Mouse (Mus musculus): ENCODE measurements around the gene Sema4c. TPM values are rescaled to one million over a fixed set of nuclear protein-coding genes. Genes with fewer than 3 reads are reported as not detected.

Sema4c gene
- total and polyA plus RNA-seq, 3 experiments = 0.87 TPM; not detected in 2

DNA sequence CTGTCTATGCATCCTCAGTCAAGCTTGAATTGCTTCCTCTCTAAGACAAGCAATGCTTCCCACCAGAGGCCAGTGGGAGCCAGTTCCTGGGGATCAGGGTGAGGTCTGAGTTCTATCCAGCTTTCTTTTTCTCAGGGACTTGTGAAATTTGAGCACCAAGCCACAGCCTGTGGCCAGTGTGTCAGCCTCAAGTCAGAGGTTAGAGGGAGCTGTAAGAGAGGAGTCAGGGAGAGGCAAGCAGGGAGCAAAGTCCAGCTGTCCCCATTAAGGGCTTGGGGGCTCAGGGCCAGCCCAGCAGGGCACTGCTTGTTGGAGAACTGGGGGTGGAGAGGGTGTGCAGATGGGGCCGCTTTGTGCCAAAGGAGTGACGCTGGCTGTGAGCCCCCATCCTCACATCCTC is 5.0 kb upstream of the Sema4c start:
- Histone ChIP-seq H3K4me3 (ENCODE audit: low read depth, low read length) (no peak overlapping the region), H3K27me3 (ENCODE audit: insufficient read depth, low read length) (peaks cover 56% of the 10 kb centered on the region), H3K4me1 (ENCODE audit: insufficient read depth, low read depth, low read length) (no peaks in the 10 kb centered on the region), H3K36me3 (replicated peaks) (no peaks in the 10 kb centered on the region), H3K9me3 (replicated peaks) (no peaks in the 10 kb centered on the region)
- ATAC-seq (ENCODE audit: extremely low read depth, insufficient number of reproducible peaks, low FRiP score, poor library complexity, severe bottlenecking) = no peak
- no peak for DNase-seq (ENCODE audit: low spot score)
- no peak for TF ChIP-seq TAL1 (conservative IDR thresholded peaks at IDR 0.05; ENCODE audit: low read depth, low read length)
- TF ChIP-seq CTCF (IDR thresholded peaks at IDR 0.05; ENCODE audit: low read depth, low read length) = no peak
- TF ChIP-seq GATA1 (IDR thresholded peaks at IDR 0.05; ENCODE audit: borderline replicate concordance, low read length) = no peak
- no peak for TF ChIP-seq POLR2AphosphoS5 (IDR thresholded peaks at IDR 0.05; ENCODE audit: insufficient replicate concordance, low read depth, low read length)
- no peak for TF ChIP-seq GATA2 (IDR thresholded peaks at IDR 0.05; ENCODE audit: borderline replicate concordance, low read depth, low read length)

DNA sequence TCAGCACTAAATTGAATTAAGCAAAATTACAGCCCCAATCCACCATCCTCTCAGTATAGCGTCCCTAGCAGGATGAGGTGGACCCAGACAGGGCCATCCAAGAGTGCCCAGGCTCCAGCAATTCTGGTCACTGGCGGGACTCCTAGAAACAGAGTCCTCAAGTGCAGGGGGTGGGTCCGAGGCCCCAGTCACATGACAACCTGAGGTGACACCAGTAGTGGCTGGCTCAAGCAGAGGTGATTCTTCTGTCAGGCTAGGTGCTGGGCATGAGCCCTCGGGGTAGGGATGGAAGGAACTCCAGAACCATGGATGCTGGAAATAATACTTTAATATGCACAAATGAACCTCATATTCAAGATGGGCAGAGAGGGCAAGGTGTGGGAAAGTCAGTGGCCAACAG is 4.2 kb upstream of the Sema4c start:
- no peaks in the 10 kb centered on the region for H3K9me3 ChIP-seq (replicated peaks)
- peaks cover 61% of the 10 kb centered on the region for H3K27me3 ChIP-seq (ENCODE audit: insufficient read depth, low read length)
- peaks cover 8% of the 10 kb centered on the region; the same call in 1 of the 2 replicates for H3K4me1 ChIP-seq (ENCODE audit: insufficient read depth, low read depth, low read length)
- ATAC-seq (ENCODE audit: extremely low read depth, insufficient number of reproducible peaks, low FRiP score, poor library complexity, severe bottlenecking) = no peak
- DNase-seq (ENCODE audit: low spot score) = no peak
- H3K4me3 ChIP-seq (ENCODE audit: low read depth, low read length) = no peak overlapping the region
- H3K36me3 ChIP-seq (replicated peaks) = no peaks in the 10 kb centered on the region
- TF ChIP-seq POLR2AphosphoS5 (IDR thresholded peaks at IDR 0.05; ENCODE audit: insufficient replicate concordance, low read depth, low read length) (no peak), GATA1 (IDR thresholded peaks at IDR 0.05; ENCODE audit: borderline replicate concordance, low read length) (no peak), CTCF (IDR thresholded peaks at IDR 0.05; ENCODE audit: low read depth, low read length) (no peak), TAL1 (conservative IDR thresholded peaks at IDR 0.05; ENCODE audit: low read depth, low read length) (no peak), GATA2 (IDR thresholded peaks at IDR 0.05; ENCODE audit: borderline replicate concordance, low read depth, low read length) (no peak)

DNA sequence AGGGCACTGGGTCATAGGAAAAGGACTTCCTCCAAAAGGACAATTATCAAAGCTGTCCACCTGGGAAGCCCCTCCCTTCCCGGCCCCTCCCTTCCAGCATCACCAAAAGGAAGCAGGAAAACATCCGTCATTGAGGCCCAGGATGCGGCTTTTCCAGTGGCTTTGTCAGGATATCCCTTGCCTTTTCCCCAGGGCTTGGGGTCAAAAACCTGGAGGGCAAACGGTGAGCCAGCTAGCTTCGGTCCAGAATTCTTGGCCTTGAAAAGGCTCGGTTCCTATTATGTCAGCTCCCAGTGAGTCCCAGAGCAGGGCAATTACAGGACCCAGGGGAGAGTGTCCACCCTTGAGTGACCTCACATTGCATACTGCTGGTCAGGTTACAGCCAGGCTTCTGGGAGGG is 2.8 kb upstream of the Sema4c start:
- Histone ChIP-seq H3K4me3 (ENCODE audit: low read depth, low read length) (no peak overlapping the region), H3K27me3 (ENCODE audit: insufficient read depth, low read length) (peaks cover 74% of the 10 kb centered on the region), H3K36me3 (replicated peaks) (no peaks in the 10 kb centered on the region), H3K9me3 (replicated peaks) (no peaks in the 10 kb centered on the region), H3K4me1 (ENCODE audit: insufficient read depth, low read depth, low read length) (peaks cover 18% of the 10 kb centered on the region)
- TF ChIP-seq CTCF (IDR thresholded peaks at IDR 0.05; ENCODE audit: low read depth, low read length) (no peak), POLR2AphosphoS5 (IDR thresholded peaks at IDR 0.05; ENCODE audit: insufficient replicate concordance, low read depth, low read length) (no peak), GATA1 (IDR thresholded peaks at IDR 0.05; ENCODE audit: borderline replicate concordance, low read length) (no peak), TAL1 (conservative IDR thresholded peaks at IDR 0.05; ENCODE audit: low read depth, low read length) (no peak), GATA2 (IDR thresholded peaks at IDR 0.05; ENCODE audit: borderline replicate concordance, low read depth, low read length) (no peak)
- DNase-seq (ENCODE audit: low spot score) (no peak), ATAC-seq (ENCODE audit: extremely low read depth, insufficient number of reproducible peaks, low FRiP score, poor library complexity, severe bottlenecking) (no peak)

DNA sequence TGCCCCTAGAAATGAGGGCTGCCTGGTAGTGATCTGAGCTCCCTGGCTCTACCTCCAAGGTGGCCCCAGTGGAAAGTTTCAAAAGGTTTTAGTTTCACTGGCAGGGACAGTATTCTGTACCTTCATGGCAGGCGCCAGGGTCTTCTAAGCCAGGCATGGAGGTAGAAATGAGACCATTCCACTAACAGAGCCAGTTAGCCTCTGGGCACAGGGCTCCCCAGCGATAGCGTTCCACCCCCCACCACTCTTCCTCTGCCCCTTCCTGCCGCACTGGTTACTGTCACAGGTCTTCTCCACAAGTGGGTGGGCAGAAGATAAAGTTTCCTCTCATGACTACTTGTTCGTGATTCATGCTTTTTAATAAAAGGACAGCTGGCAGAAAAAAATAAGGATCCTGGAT is 1.7 kb upstream of the Sema4c start:
- Histone ChIP-seq H3K4me1 (ENCODE audit: insufficient read depth, low read depth, low read length) (peaks cover 18% of the 10 kb centered on the region), H3K36me3 (replicated peaks) (no peaks in the 10 kb centered on the region), H3K9me3 (replicated peaks) (no peaks in the 10 kb centered on the region), H3K27me3 (ENCODE audit: insufficient read depth, low read length) (peaks cover 78% of the 10 kb centered on the region), H3K4me3 (ENCODE audit: low read depth, low read length) (no peak overlapping the region)
- DNase-seq (ENCODE audit: low spot score) (no peak), ATAC-seq (ENCODE audit: extremely low read depth, insufficient number of reproducible peaks, low FRiP score, poor library complexity, severe bottlenecking) (no peak)
- no peak for TF ChIP-seq POLR2AphosphoS5 (IDR thresholded peaks at IDR 0.05; ENCODE audit: insufficient replicate concordance, low read depth, low read length)
- TF ChIP-seq GATA1 (IDR thresholded peaks at IDR 0.05; ENCODE audit: borderline replicate concordance, low read length) = no peak
- TF ChIP-seq TAL1 (conservative IDR thresholded peaks at IDR 0.05; ENCODE audit: low read depth, low read length) = no peak
- no peak for TF ChIP-seq CTCF (IDR thresholded peaks at IDR 0.05; ENCODE audit: low read depth, low read length)
- TF ChIP-seq GATA2 (IDR thresholded peaks at IDR 0.05; ENCODE audit: borderline replicate concordance, low read depth, low read length) = no peak

DNA sequence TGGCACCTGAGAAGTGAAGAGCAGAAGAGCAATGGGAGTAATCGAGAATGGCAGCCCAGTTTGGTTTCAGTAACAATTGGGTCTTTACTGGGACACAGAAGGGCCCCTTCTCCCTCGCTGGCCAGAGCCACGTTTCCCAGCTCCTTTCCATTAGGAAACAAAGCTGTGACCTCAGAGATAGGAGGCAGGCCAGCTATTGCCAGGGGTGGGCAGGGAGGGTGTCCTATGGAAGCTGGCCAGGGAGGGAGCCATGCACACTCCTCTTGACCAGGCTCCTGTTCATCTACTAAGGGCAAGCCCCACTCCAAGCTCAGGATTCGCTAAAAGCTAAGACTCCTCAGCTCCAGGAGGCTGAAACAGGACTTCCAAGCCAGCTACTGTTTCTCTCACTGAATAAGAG is 1.1 kb upstream of the Sema4c start:
- no peaks in the 10 kb centered on the region for H3K36me3 ChIP-seq (replicated peaks)
- no peak for TF ChIP-seq GATA1 (IDR thresholded peaks at IDR 0.05; ENCODE audit: borderline replicate concordance, low read length)
- TF ChIP-seq TAL1 (conservative IDR thresholded peaks at IDR 0.05; ENCODE audit: low read depth, low read length) = no peak
- no peak for TF ChIP-seq POLR2AphosphoS5 (IDR thresholded peaks at IDR 0.05; ENCODE audit: insufficient replicate concordance, low read depth, low read length)
- no peak for TF ChIP-seq GATA2 (IDR thresholded peaks at IDR 0.05; ENCODE audit: borderline replicate concordance, low read depth, low read length)
- peaks cover 79% of the 10 kb centered on the region for H3K27me3 ChIP-seq (ENCODE audit: insufficient read depth, low read length)
- H3K9me3 ChIP-seq (replicated peaks) = no peaks in the 10 kb centered on the region
- ATAC-seq (ENCODE audit: extremely low read depth, insufficient number of reproducible peaks, low FRiP score, poor library complexity, severe bottlenecking) (no peak), DNase-seq (ENCODE audit: low spot score) (no peak)
- no peak overlapping the region for H3K4me3 ChIP-seq (ENCODE audit: low read depth, low read length)
- peaks cover 18% of the 10 kb centered on the region for H3K4me1 ChIP-seq (ENCODE audit: insufficient read depth, low read depth, low read length)

DNA sequence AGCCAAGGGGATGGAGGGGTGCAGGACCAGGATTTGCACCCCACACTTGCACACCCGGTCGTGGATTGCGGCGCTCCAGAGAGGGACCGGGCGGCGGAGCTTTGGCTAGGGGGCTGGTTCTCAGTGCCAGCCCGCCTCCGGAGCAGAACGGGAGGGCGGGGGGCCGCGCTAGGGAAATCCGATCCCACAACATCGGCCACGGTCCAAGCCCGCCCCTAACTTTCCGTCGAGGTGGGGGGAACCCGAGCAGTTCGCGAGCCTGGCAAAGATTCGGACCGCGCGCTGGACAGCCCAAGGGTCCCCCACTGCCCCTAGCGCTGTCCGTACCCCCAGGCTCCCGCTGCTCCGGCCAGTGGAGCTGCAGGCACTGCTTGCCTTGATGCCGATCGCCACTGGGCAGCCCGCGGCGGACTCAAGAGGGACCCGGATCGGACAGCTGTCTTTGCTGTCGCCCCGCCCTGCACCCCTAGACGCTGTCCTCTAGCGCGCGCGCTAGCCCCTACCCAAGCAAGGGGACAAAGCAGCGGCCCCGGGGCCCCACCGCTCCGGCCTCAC is 615 bp downstream of the Sema4c start:
- H3K9me3 ChIP-seq (replicated peaks) = no peaks in the 10 kb centered on the region
- no peaks in the 10 kb centered on the region for H3K36me3 ChIP-seq (replicated peaks)
- DNase-seq (ENCODE audit: low spot score) = no peak
- peaks cover 86% of the 10 kb centered on the region for H3K27me3 ChIP-seq (ENCODE audit: insufficient read depth, low read length)
- TF ChIP-seq GATA1 (IDR thresholded peaks at IDR 0.05; ENCODE audit: borderline replicate concordance, low read length) = no peak
- no peak for TF ChIP-seq CTCF (IDR thresholded peaks at IDR 0.05; ENCODE audit: low read depth, low read length)
- no peak for TF ChIP-seq GATA2 (IDR thresholded peaks at IDR 0.05; ENCODE audit: borderline replicate concordance, low read depth, low read length)
- TF ChIP-seq TAL1 (conservative IDR thresholded peaks at IDR 0.05; ENCODE audit: low read depth, low read length) = no peak
- TF ChIP-seq POLR2AphosphoS5 (IDR thresholded peaks at IDR 0.05; ENCODE audit: insufficient replicate concordance, low read depth, low read length) = no peak
- no peak for ATAC-seq (ENCODE audit: extremely low read depth, insufficient number of reproducible peaks, low FRiP score, poor library complexity, severe bottlenecking)
- peaks cover 18% of the 10 kb centered on the region for H3K4me1 ChIP-seq (ENCODE audit: insufficient read depth, low read depth, low read length)
- H3K4me3 ChIP-seq (ENCODE audit: low read depth, low read length) = peak overlapping the region; percentile 28; the same call in 1 of the 2 replicates

Measured in G1E (cell line).